Mouse (Mus musculus) stomach, embryonic 15.5 days (tissue): ENCODE measurements around the gene Akap11. TPM values are rescaled to one million over a fixed set of nuclear protein-coding genes. Genes with fewer than 3 reads are reported as not detected.

Experiments
- ATAC-seq: fragments of 200-750 bp; cut with Nextera tagmentation; 2 replicates; pipeline ENCODE4 v1.8.0; 2017; ENCODE audit warnings: low read depth, moderate number of reproducible peaks, moderate TSS enrichment; ENCODE audit not compliant: insufficient read depth, low FRiP score
- H3K27ac ChIP-seq: fragments of 300-500 bp; sonication (generic); 2 replicates; pipeline ENCODE4 v1.5.1; 2015; ENCODE audit warnings: mild to moderate bottlenecking, inconsistent platforms
- H3K27me3 ChIP-seq: fragments of 300-500 bp; sonication (generic); replicated peaks from 2 replicates; pipeline ENCODE4 v1.6.1; 2015; ENCODE audit warnings: inconsistent platforms
- H3K36me3 ChIP-seq: fragments of 300-500 bp; sonication (generic); 2 replicates; pipeline ENCODE4 v1.6.1; 2015; ENCODE audit warnings: inconsistent platforms
- H3K4me1 ChIP-seq: fragments of 300-500 bp; sonication (generic); 2 replicates; pipeline ENCODE4 v1.6.1; 2015; ENCODE audit warnings: inconsistent platforms
- H3K4me2 ChIP-seq: fragments of 300-500 bp; sonication (generic); 2 replicates; pipeline ENCODE4 v1.6.1; 2015; ENCODE audit warnings: mild to moderate bottlenecking, inconsistent platforms
- H3K4me3 ChIP-seq: fragments of 300-500 bp; sonication (generic); replicated peaks from 2 replicates; pipeline ENCODE4 v1.5.1; 2015; ENCODE audit warnings: inconsistent platforms
- H3K9ac ChIP-seq: fragments of 300-500 bp; sonication (generic); 2 replicates; pipeline ENCODE4 v1.6.1; 2015; ENCODE audit warnings: inconsistent platforms
- H3K9me3 ChIP-seq: fragments of 300-500 bp; sonication (generic); 2 replicates; pipeline ENCODE4 v1.6.1; 2016; ENCODE audit warnings: inconsistent platforms
- WGBS: fragments of 180-500 bp; shearing (Covaris S2); methylation state at CpG from one replicate; pipeline ENCODE4 v1.1.7; 2015; 5-methylcytosine and 5-hydroxymethylcytosine counted together
- polyA plus RNA-seq: library from polyadenylated mRNA; unstranded; fragments of >200 nt; fragmentation: Nextera tagmentation; extraction: Ambion mirVana; gene quantifications from 2 replicates; pipeline ENCODE4 v1.2.1, GENCODE M21; 2015

Akap11 gene
- polyA plus RNA-seq, 1 experiment from 2014 or later: 16.2 TPM

GRCm38 (mm10) chr14:78526475-78526874, 10.1 kb downstream of the Akap11 start:
- Histone ChIP-seq H3K9ac (no peak overlapping the region), H3K9me3 (no peaks in the 10 kb centered on the region), H3K4me2 (no peak overlapping the region), H3K4me1 (peaks cover 15% of the 10 kb centered on the region; the same call in 1 of the 2 replicates), H3K36me3 (no peaks in the 10 kb centered on the region; the same call in 1 of the 2 replicates), H3K27me3 (no peaks in the 10 kb centered on the region), H3K4me3 (no peak overlapping the region), H3K27ac (no peak overlapping the region)
- no peak; the same call in 1 of the 2 replicates for ATAC-seq
- WGBS: 36% methylated on average over 3 of the region's 3 CpGs

GRCm38 (mm10) chr14:78525611-78526457, 10.8 kb downstream of the Akap11 start:
- no peaks in the 10 kb centered on the region for H3K27me3 ChIP-seq
- H3K9ac ChIP-seq: no peak overlapping the region
- 0 out of 2 replicates have a peak overlapping the region, but pooled peaks have one; percentile 7 for H3K27ac ChIP-seq
- WGBS: 91% methylated on average over 3 of the region's 3 CpGs
- no peak overlapping the region for H3K4me2 ChIP-seq
- no peak overlapping the region for H3K4me3 ChIP-seq
- H3K4me1 ChIP-seq: peaks cover 15% of the 10 kb centered on the region; the same call in 1 of the 2 replicates
- ATAC-seq: peak; percentile 54; the same call in 1 of the 2 replicates
- no peaks in the 10 kb centered on the region for H3K9me3 ChIP-seq
- no peaks in the 10 kb centered on the region; the same call in 1 of the 2 replicates for H3K36me3 ChIP-seq

- no peaks in the 10 kb centered on the region for H3K27me3 ChIP-seq
- 90% methylated on average over 2 of the region's 2 CpGs for WGBS
- no peak overlapping the region for H3K4me2 ChIP-seq
- no peaks in the 10 kb centered on the region; the same call in 1 of the 2 replicates for H3K36me3 ChIP-seq
- peaks cover 15% of the 10 kb centered on the region; the same call in 1 of the 2 replicates for H3K4me1 ChIP-seq
- ATAC-seq: no peak
- no peak overlapping the region for H3K27ac ChIP-seq
- H3K9ac ChIP-seq: no peak overlapping the region
- H3K4me3 ChIP-seq: no peak overlapping the region
- H3K9me3 ChIP-seq: no peaks in the 10 kb centered on the region
Measured at GRCm38 (mm10) chr14:78525059-78525458, 11.5 kb downstream of the Akap11 start.

DNA sequence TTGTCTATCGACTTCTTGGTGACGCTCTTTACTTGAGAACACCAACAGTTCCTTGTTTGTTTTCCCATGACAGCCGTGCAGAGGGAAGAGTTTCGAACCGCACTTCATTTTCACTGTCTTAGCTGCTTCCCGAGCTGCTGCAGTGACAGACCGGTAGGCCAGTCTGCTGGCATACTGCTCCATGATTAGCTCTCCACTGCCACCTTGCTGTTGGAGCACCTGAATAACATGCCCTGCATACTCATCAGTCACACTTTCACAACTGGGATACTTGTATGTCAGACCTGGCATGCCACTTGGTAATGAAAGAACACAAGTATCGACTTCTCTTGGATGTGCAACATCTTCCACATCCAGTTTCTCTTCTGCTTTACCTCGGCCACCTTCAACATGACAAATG, 25.9 kb downstream of the Akap11 start:
- no peak overlapping the region for H3K27ac ChIP-seq
- H3K27me3 ChIP-seq: no peaks in the 10 kb centered on the region
- no peak overlapping the region for H3K9ac ChIP-seq
- 83% methylated on average over 9 of the region's 9 CpGs for WGBS
- H3K36me3 ChIP-seq: peaks cover 29% of the 10 kb centered on the region; the same call in 1 of the 2 replicates
- H3K9me3 ChIP-seq: no peaks in the 10 kb centered on the region
- ATAC-seq: no peak
- no peak overlapping the region for H3K4me2 ChIP-seq
- no peaks in the 10 kb centered on the region for H3K4me1 ChIP-seq
- no peak overlapping the region for H3K4me3 ChIP-seq

- no peak overlapping the region for H3K4me2 ChIP-seq
- no peak overlapping the region for H3K27ac ChIP-seq
- H3K9ac ChIP-seq: no peak overlapping the region
- H3K27me3 ChIP-seq: no peaks in the 10 kb centered on the region
- ATAC-seq: no peak
- H3K4me1 ChIP-seq: no peaks in the 10 kb centered on the region
- peaks cover 29% of the 10 kb centered on the region; the same call in 1 of the 2 replicates for H3K36me3 ChIP-seq
- H3K4me3 ChIP-seq: no peak overlapping the region
- no peaks in the 10 kb centered on the region for H3K9me3 ChIP-seq
- WGBS: 90% methylated on average over 6 of the region's 6 CpGs
Measured at GRCm38 (mm10) chr14:78509791-78510190, 26.8 kb downstream of the Akap11 start.

DNA sequence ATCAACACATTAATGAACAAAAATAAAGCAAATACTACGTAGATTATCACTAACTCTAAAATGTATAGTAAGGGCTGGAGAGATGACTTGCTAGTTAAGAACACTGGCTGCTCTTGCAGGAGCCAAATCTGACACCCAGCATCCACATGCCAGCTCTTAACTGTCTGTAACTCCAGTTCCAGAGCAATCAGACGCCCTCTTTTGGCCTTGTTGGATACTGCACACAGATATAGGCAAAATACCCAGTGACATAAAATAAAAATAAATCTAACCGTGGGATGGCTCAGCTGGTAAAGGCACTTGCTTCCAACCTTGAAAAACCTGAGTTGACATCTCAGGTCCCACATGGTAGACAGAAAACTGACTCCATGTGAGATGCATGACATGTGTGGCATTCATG, 36.0 kb downstream of the Akap11 start:
- Histone ChIP-seq H3K36me3 (0 out of 2 replicates have a peak, but pooled peaks cover 6% of the 10 kb centered on the region), H3K9me3 (no peaks in the 10 kb centered on the region)

DNA sequence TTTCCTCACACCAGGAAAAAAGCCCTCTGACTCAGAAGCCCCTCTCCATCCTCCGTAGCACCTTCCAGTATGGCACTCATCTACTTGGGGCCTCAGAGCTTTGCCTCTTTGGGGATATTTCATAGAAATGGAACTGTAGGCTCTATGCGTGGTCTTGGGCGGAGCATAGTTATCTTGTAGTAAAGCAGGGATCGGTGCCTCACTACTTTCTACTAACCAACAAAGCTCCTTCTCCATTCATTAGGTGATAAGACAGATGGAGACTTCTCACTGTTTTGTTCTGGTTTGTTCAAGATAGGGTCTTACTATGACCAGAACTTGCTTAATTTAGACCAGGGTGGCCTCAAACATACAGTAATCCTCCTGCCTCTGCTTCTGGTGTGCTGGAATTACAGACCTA, 39.9 kb downstream of the Akap11 start:
- Histone ChIP-seq H3K4me1 (no peaks in the 10 kb centered on the region), H3K27me3 (no peaks in the 10 kb centered on the region), H3K36me3 (0 out of 2 replicates have a peak, but pooled peaks cover 10% of the 10 kb centered on the region), H3K4me2 (no peak overlapping the region), H3K9ac (no peak overlapping the region), H3K27ac (no peak overlapping the region), H3K9me3 (no peaks in the 10 kb centered on the region), H3K4me3 (no peak overlapping the region)
- 91% methylated on average over 4 of the region's 4 CpGs for WGBS
- ATAC-seq: peak; percentile 53; the same call in 1 of the 2 replicates

More for the DNA sequence above, 36.0 kb downstream of the Akap11 start:
- H3K27ac ChIP-seq: no peak overlapping the region
- no peaks in the 10 kb centered on the region for H3K4me1 ChIP-seq
- no peak overlapping the region for H3K4me2 ChIP-seq
- H3K9ac ChIP-seq: no peak overlapping the region
- H3K27me3 ChIP-seq: no peaks in the 10 kb centered on the region
- ATAC-seq: no peak
- no peak overlapping the region for H3K4me3 ChIP-seq
- 75% methylated on average over 3 of the region's 3 CpGs for WGBS

DNA sequence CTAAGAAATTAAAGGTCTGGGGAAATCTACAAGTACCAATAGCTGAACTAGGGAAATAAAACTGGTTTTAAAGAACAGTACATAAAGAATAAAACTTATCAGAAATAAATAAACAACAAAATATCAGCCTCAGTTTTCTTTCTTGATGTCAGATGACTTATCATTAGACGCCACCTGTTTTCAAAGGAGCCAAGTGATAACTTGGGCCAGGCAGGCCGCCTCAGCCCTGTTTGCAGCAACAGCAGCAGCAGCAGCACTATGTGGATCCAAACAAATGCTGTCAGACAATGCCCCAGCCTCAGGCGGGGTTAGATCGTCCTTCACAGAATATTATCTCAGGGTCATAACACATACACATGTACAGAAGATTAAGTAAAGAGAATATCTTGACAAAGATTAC, 41.4 kb downstream of the Akap11 start:
- Histone ChIP-seq H3K36me3 (0 out of 2 replicates have a peak, but pooled peaks cover 7% of the 10 kb centered on the region), H3K27ac (no peak overlapping the region), H3K27me3 (no peaks in the 10 kb centered on the region), H3K4me3 (no peak overlapping the region), H3K9me3 (no peaks in the 10 kb centered on the region), H3K4me2 (no peak overlapping the region), H3K9ac (no peak overlapping the region), H3K4me1 (no peaks in the 10 kb centered on the region)
- ATAC-seq: peak; percentile 81; the same call in 1 of the 2 replicates
- 68% methylated on average over 4 of the region's 4 CpGs for WGBS

GRCm38 (mm10) chr14:78492602-78493001, 44.0 kb downstream of the Akap11 start:
- ATAC-seq: no peak
- Histone ChIP-seq H3K9ac (no peak overlapping the region), H3K27me3 (no peaks in the 10 kb centered on the region), H3K9me3 (no peaks in the 10 kb centered on the region), H3K4me3 (no peak overlapping the region), H3K4me2 (no peak overlapping the region), H3K36me3 (0 out of 2 replicates have a peak, but pooled peaks cover 4% of the 10 kb centered on the region), H3K27ac (no peak overlapping the region), H3K4me1 (no peaks in the 10 kb centered on the region)
- 55% methylated on average over 9 of the region's 9 CpGs for WGBS

DNA sequence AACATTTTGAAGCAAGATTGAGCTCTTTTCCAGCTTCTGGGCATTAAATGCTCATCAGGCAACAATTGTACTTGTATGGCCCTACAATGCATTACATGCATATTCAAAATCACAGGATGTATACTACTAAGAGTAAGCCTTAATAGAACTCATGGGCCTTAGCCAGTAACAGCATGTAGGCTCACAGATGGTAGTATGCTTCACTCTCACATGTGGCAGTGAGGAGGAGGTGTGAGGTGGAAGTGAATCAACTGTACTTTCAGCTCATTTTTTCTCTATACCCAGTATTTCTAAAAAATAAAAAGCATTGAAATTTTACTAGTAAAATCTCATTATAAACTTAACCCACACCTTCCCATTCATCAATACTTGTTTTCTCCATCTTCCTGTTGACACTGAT, 45.2 kb downstream of the Akap11 start:
- Histone ChIP-seq H3K4me3 (no peak overlapping the region), H3K4me2 (no peak overlapping the region), H3K9ac (no peak overlapping the region), H3K9me3 (no peaks in the 10 kb centered on the region), H3K4me1 (no peaks in the 10 kb centered on the region), H3K27me3 (no peaks in the 10 kb centered on the region), H3K27ac (no peak overlapping the region), H3K36me3 (0 out of 2 replicates have a peak, but pooled peaks cover 4% of the 10 kb centered on the region)
- no peak for ATAC-seq

DNA sequence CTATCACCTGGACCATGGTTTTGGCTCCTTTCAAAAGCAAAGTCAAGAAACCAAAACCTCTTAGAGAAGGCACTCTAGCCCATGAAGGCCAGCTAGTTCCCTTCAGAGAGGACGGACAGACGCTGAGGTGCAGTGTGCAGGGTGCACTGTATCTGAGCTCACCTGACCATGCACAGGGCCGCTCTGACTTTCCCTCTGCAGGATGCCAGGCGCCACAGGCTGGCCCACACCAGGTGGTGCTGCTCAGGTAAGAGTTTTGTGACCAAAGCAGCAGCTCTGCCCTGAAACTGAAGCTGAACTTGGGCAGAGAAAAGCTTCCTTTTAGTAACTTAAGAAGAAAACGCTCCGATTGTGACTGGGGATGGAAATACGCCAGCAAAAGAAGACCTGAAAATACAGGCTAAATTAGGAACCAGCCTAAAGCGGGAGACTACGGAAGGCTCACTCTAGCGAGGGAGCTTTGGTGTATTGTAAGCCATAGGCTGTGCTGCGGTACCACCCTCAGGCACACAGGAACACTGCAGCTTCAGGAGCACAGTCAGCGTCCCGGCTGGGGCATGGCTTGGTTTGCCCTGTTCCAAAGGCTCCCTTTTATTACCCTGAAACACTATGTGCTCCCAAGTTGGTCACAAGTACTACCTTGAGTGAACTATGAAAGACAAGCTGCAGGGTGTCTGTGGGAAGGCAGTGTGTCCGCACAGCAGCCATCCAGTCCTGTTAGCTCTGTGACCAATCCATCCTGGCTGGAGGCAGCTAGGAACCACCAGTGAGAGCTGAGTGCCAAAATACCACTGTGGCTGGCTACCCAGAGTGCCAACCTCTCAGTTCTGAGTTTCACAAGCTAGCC, 54.0 kb downstream of the Akap11 start:
- no peaks in the 10 kb centered on the region for H3K4me1 ChIP-seq
- peak; percentile 83; the same call in 1 of the 2 replicates for ATAC-seq
- H3K9ac ChIP-seq: no peak overlapping the region
- H3K4me3 ChIP-seq: no peak overlapping the region
- no peak overlapping the region for H3K27ac ChIP-seq
- no peaks in the 10 kb centered on the region for H3K27me3 ChIP-seq
- H3K4me2 ChIP-seq: peak overlapping the region; percentile 25
- WGBS: 21% methylated on average over 14 of the region's 14 CpGs
- H3K36me3 ChIP-seq: no peaks in the 10 kb centered on the region
- no peaks in the 10 kb centered on the region for H3K9me3 ChIP-seq
